Mouse (Mus musculus) neural tube, embryonic 14.5 days (tissue): ENCODE measurements at regions not wholly inside any gene's neighbourhood (a gene's known extent, or its start where the extent isn't known, plus 50 kb on each side); places are given as distances from the start of the nearest gene placed in this dataset.

ENCODE experiments used
- ATAC-seq: fragments of 200-750 bp; cut with Nextera tagmentation; 2 replicates; pipeline ENCODE4 v1.8.0; 2017; ENCODE audit warnings: low read depth, mild to moderate bottlenecking, moderate TSS enrichment, moderate library complexity
- H3K27ac ChIP-seq: fragments of 300-500 bp; sonication (generic); 2 replicates; pipeline ENCODE4 v1.5.1; 2014; ENCODE audit warnings: low read depth, mild to moderate bottlenecking, control low read depth, low read length, moderate library complexity, mixed read lengths
- H3K27me3 ChIP-seq: fragments of 300-500 bp; sonication (generic); 2 replicates; pipeline ENCODE4 v1.6.1; 2014; ENCODE audit warnings: low read length; ENCODE audit not compliant: control insufficient read depth, insufficient read depth
- H3K36me3 ChIP-seq: fragments of 300-500 bp; sonication (generic); 2 replicates; pipeline ENCODE4 v1.6.1; 2014; ENCODE audit warnings: low read length, mixed read lengths; ENCODE audit not compliant: control insufficient read depth, insufficient read depth
- H3K4me1 ChIP-seq: fragments of 300-500 bp; sonication (generic); 2 replicates; pipeline ENCODE4 v1.6.1; 2014; ENCODE audit warnings: low read length; ENCODE audit not compliant: control insufficient read depth, insufficient read depth
- H3K4me2 ChIP-seq: fragments of 300-500 bp; sonication (generic); 2 replicates; pipeline ENCODE4 v1.6.1; 2014; ENCODE audit warnings: mild to moderate bottlenecking, low read depth, low read length, control low read depth
- H3K4me3 ChIP-seq: fragments of 300-500 bp; sonication (generic); 2 replicates; pipeline ENCODE4 v1.5.1; 2014; ENCODE audit warnings: low read depth, low read length, control low read depth, mixed read lengths
- H3K9ac ChIP-seq: fragments of 300-500 bp; sonication (generic); replicated peaks from 2 replicates; pipeline ENCODE4 v1.6.1; 2014; ENCODE audit warnings: low read depth, mild to moderate bottlenecking, control low read depth, low read length, mixed read lengths
- H3K9me3 ChIP-seq: fragments of 300-500 bp; sonication (generic); 2 replicates; pipeline ENCODE4 v1.6.1; 2016; ENCODE audit warnings: low read length; ENCODE audit not compliant: control insufficient read depth
- WGBS: fragments of 180-500 bp; shearing (Covaris S2); extraction: QIAGEN DNeasy Blood & Tissue Kit; methylation state at CpG from one replicate; pipeline ENCODE4 v1.1.7; 2014; 5-methylcytosine and 5-hydroxymethylcytosine counted together

DNA sequence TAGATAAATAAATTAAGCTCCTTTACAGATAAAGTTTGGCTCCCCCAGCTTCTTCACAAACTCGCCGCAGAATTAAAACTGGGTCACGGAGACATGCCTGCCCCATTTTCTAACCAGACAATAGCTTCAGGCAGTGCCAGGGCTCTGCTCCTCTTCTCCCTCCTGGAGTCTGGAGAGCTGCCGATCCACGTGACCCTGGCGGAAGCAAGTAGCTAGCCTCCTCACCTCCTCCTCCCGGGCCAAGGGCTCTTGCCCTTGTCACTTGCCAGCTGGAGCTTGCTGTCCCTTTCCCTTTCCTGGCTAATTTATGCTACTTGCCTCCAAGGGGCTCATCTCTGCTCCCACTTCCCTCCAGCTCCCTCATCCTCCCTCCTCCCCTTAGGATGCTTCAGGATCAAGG, 142.0 kb downstream of the Mis18a start:
- no peaks in the 10 kb centered on the region for H3K4me1 ChIP-seq
- no peak overlapping the region for H3K27ac ChIP-seq
- H3K4me2 ChIP-seq = no peak overlapping the region
- no peaks in the 10 kb centered on the region for H3K36me3 ChIP-seq
- H3K4me3 ChIP-seq = no peak overlapping the region
- no peaks in the 10 kb centered on the region for H3K27me3 ChIP-seq
- WGBS = 84% methylated on average over 7 of the region's 7 CpGs
- no peak for ATAC-seq
- H3K9me3 ChIP-seq = no peaks in the 10 kb centered on the region
- H3K9ac ChIP-seq = no peak overlapping the region

- no peaks in the 10 kb centered on the region for H3K36me3 ChIP-seq
- no peaks in the 10 kb centered on the region for H3K9me3 ChIP-seq
- H3K27me3 ChIP-seq = no peaks in the 10 kb centered on the region
- no peak overlapping the region for H3K4me2 ChIP-seq
- no peak overlapping the region for H3K9ac ChIP-seq
- H3K4me1 ChIP-seq = no peaks in the 10 kb centered on the region
- H3K27ac ChIP-seq = no peak overlapping the region
- WGBS = 77% methylated on average over 8 of the region's 8 CpGs
- H3K4me3 ChIP-seq = no peak overlapping the region
- ATAC-seq = no peak
These were observed 146.8 kb downstream of the Mis18a start for GRCm38 (mm10) chr16:90580411-90580810.

DNA sequence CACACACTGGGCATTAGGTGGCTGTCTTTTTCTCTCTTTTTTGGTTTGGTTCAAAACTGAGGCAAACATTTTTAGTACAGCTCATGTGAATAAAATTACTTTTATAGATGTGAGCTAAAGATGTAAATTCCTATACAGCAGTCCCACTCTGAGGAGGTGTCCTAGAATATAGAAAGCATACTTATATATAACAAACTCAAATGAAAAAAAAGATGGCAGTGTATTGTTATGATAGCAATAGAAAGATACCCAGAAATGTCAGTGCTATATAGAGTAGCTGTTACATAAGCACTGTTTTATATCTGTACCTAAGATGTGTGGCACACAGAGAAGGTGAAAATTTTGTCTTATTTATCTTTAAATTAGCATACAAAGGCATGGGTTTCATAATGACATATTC, 156.1 kb downstream of the Mis18a start:
- no peaks in the 10 kb centered on the region for H3K27me3 ChIP-seq
- no peaks in the 10 kb centered on the region for H3K36me3 ChIP-seq
- no peak overlapping the region for H3K9ac ChIP-seq
- no peaks in the 10 kb centered on the region for H3K9me3 ChIP-seq
- H3K4me1 ChIP-seq = no peaks in the 10 kb centered on the region
- H3K4me3 ChIP-seq = no peak overlapping the region
- no peak overlapping the region for H3K4me2 ChIP-seq
- ATAC-seq = no peak
- no peak overlapping the region for H3K27ac ChIP-seq

- Histone ChIP-seq H3K4me1 (no peaks in the 10 kb centered on the region), H3K4me3 (no peak overlapping the region), H3K9ac (no peak overlapping the region), H3K4me2 (no peak overlapping the region), H3K27me3 (no peaks in the 10 kb centered on the region), H3K27ac (no peak overlapping the region), H3K9me3 (no peaks in the 10 kb centered on the region), H3K36me3 (no peaks in the 10 kb centered on the region)
- ATAC-seq = no peak
- WGBS = 85% methylated on average over 1 of the region's 1 CpGs
These were observed 157.4 kb downstream of the Mis18a start for GRCm38 (mm10) chr16:90569826-90570225.

GRCm38 (mm10) chr16:90565182-90565581, 162.0 kb downstream of the Mis18a start:
- Histone ChIP-seq H3K4me2 (no peak overlapping the region), H3K36me3 (no peaks in the 10 kb centered on the region), H3K9ac (no peak overlapping the region), H3K9me3 (no peaks in the 10 kb centered on the region), H3K27me3 (no peaks in the 10 kb centered on the region), H3K4me1 (no peaks in the 10 kb centered on the region), H3K27ac (no peak overlapping the region), H3K4me3 (no peak overlapping the region)
- no peak; the same call in 1 of the 2 replicates for ATAC-seq
- 75% methylated on average over 2 of the region's 2 CpGs for WGBS

GRCm38 (mm10) chr16:90553120-90553519, 167.3 kb downstream of the Hunk start:
- no peaks in the 10 kb centered on the region for H3K36me3 ChIP-seq
- no peak for ATAC-seq
- no peak overlapping the region for H3K9ac ChIP-seq
- no peaks in the 10 kb centered on the region for H3K27me3 ChIP-seq
- H3K4me1 ChIP-seq = no peaks in the 10 kb centered on the region
- H3K4me2 ChIP-seq = no peak overlapping the region
- H3K9me3 ChIP-seq = no peaks in the 10 kb centered on the region
- H3K27ac ChIP-seq = no peak overlapping the region
- no peak overlapping the region for H3K4me3 ChIP-seq
- WGBS = 88% methylated on average over 7 of the region's 7 CpGs

DNA sequence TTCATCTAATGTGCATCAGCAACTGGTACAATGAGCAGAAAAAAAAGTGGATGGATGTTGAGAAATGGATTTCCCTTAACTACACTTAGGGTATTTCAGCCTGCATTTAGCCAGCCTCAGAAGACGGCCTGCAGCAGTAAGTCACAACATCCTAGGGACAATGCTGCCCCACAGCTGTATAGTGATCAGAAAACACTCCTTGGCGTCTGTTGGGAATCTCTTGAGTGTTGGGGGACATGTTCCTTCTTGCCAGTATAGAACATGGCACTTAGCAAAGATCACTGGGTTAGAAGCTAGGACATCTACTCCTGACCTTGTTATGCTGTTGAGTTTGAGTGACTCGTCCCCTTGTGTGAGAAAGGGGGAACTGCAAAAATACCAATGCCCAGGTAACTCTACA, 165.2 kb downstream of the Hunk start:
- H3K27me3 ChIP-seq = no peaks in the 10 kb centered on the region
- no peaks in the 10 kb centered on the region for H3K4me1 ChIP-seq
- H3K4me3 ChIP-seq = no peak overlapping the region
- 86% methylated on average over 3 of the region's 3 CpGs for WGBS
- H3K9me3 ChIP-seq = no peaks in the 10 kb centered on the region
- H3K4me2 ChIP-seq = no peak overlapping the region
- no peak for ATAC-seq
- H3K27ac ChIP-seq = no peak overlapping the region
- no peak overlapping the region for H3K9ac ChIP-seq
- no peaks in the 10 kb centered on the region for H3K36me3 ChIP-seq

DNA sequence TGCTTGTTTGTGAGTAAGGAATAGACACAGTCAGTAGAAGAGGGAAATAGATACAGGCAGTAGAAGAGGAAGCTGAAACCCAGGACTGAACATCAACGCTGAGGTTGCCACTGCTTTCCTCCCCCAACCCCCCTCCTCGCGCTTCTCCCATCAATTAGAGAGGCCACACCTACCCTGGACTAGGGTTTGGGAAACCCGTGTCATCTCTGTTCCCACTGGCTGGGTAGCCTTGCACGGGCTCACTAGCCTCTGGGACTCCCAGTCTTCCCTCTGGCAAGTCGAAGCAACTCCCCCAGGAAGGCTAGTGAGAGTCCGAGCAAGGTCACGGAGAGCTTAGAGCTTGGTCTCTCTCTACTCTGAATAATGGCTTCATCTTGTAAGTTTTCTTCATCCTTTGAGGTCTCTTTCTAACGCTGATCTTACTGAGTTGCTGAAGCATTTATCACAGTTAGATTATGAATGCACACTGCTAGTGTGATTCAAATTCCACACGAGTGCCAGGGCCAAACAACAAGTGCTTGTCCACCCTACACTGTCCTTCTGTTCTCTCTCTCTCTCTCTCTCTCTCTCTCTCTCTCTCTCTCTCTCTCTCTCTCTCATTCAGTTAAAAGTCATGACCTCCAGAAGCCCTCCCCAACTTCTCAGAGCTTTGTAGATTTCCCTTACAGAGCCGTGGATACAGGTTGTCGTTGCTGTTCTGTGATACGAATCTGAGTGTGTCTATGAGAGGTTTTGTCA, 164.4 kb downstream of the Hunk start:
- ATAC-seq = no peak
- 62% methylated on average over 13 of the region's 13 CpGs for WGBS

More for the DNA sequence above, 164.4 kb downstream of the Hunk start:
- Histone ChIP-seq H3K4me1 (no peaks in the 10 kb centered on the region), H3K9ac (no peak overlapping the region), H3K36me3 (no peaks in the 10 kb centered on the region), H3K9me3 (no peaks in the 10 kb centered on the region), H3K27me3 (no peaks in the 10 kb centered on the region), H3K4me3 (no peak overlapping the region), H3K27ac (no peak overlapping the region), H3K4me2 (no peak overlapping the region)
